Mouse (Mus musculus): ENCODE results near the gene Tlr13.
"Not testable (repeated sequence)": the region's sequence is repeated elsewhere in the genome, so short reads cannot be mapped to it uniquely, and the experiment has no call there.

Gene Tlr13

GRCm38 (mm10) chrX:106171106-106171852, 28.3 kb downstream of the Tlr13 start:
- ChIA-PET POLR2A (interaction anchor here in 3 of 4 experiments (0.6 to 1.6 kb wide), 8 partner anchors 16 to 628 kb away, joined by 3 to 9 read pairs (median 4); partner anchors contain the start of genes Atp7a (in 3 of the 3) and Pgk1 (in 1 of the 3)), CTCF (interaction anchor here (0.6 to 1.6 kb wide), 6 partner anchors 15 to 159 kb away, joined by 3 to 10 read pairs (median 4); partner anchors contain the start of genes Atp7a (in 3 of the 4) and Magt1 (in 1 of the 4))

GRCm38 (mm10) chrX:106171853-106172154, 28.8 kb downstream of the Tlr13 start:
- ChIA-PET POLR2A (interaction anchor here in 1 of 4 experiments (0.7 kb wide), 1 partner anchor 156 kb away, joined by 3 read pairs; no protein-coding TSS in a partner anchor), CTCF (interaction anchor here in 2 of 4 experiments (0.6 to 0.7 kb wide), 3 partner anchors 145 to 164 kb away, joined by 3 to 4 read pairs (median 3); partner anchors contain the start of genes Atp7a (in 1 of the 2) and Magt1 (in 1 of the 2))

DNA sequence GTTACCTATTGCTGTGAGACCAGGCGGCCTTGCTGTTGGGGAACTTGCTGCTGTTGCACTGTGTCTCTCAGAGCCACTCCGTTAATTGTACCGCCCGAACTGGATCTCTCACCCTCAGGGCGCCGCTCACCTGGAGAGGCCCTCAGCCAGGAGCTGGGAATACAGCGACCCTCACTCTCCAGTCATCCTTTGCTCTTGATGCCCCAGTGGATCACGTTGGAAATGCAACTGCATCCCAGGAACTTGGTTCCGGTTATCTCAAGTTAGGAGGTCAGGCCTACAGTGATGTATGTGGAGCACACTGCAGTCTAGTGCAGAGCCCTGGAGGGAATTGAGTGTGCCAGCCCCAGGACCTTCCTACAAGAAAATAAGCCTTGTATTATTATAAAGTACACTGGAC, 33.3 kb downstream of the Tlr13 start:
- POLR2A ChIA-PET: interaction anchor here in 3 of 4 experiments (1.0 to 1.8 kb wide), 8 partner anchors 9 to 161 kb away, joined by 3 to 7 read pairs (median 3); partner anchors contain the start of genes Pgk1 (in 2 of the 3) and Cox7b (in 1 of the 3)

GRCm38 (mm10) chrX:106184279-106184678, 41.3 kb downstream of the Tlr13 start:
- ChIA-PET POLR2A (interaction anchor here in 1 of 4 experiments (5.7 kb wide), 1 partner anchor 15 kb away, joined by 52 read pairs; no protein-coding TSS in a partner anchor), CTCF (no interaction called here)

More for the DNA sequence above, 33.3 kb downstream of the Tlr13 start:
- CTCF ChIA-PET: interaction anchor here in 2 of 4 experiments (0.7 to 1.1 kb wide), 2 partner anchors 10 to 14 kb away, joined by 3 to 4 read pairs; no protein-coding TSS in a partner anchor

- ChIA-PET POLR2A (interaction anchor here in 2 of 4 experiments (1.3 to 5.9 kb wide), 7 partner anchors 9 to 175 kb away, joined by 3 to 66 read pairs (median 9); partner anchors contain the start of gene Cox7b (in 1 of the 2)), CTCF (interaction anchor here in 2 of 4 experiments (0.6 to 2.4 kb wide), 2 partner anchors 12 to 1569 kb away, joined by 3 to 20 read pairs; no protein-coding TSS in a partner anchor)
These were observed 42.7 kb downstream of the Tlr13 start for GRCm38 (mm10) chrX:106185706-106186105.

GRCm38 (mm10) chrX:106186713-106187649, 44.0 kb downstream of the Tlr13 start, which contains the start of gene Pgk1:
Gene Pgk1 (plus strand): TSS chrX:106187100.
- CTCF ChIA-PET: interaction anchor here in 2 of 4 experiments (0.6 to 2.4 kb wide), 5 partner anchors 10 to 160 kb away, joined by 3 to 20 read pairs (median 4); partner anchors contain the start of gene Atp7a (in 1 of the 2)
- POLR2A ChIA-PET: interaction anchor here (0.6 to 5.9 kb wide), 38 partner anchors 8 to 1926 kb away, joined by 3 to 66 read pairs (median 4); partner anchors contain the start of genes Cox7b (in 3 of the 4), Atp7a (in 2 of the 4), Atrx (in 1 of the 4) and Fgf16 (in 1 of the 4)

- ChIA-PET CTCF (interaction anchor here in 1 of 4 experiments (2.4 kb wide), 1 partner anchor 10 kb away, joined by 20 read pairs; no protein-coding TSS in a partner anchor), POLR2A (interaction anchor here in 3 of 4 experiments (1.0 to 5.9 kb wide), 16 partner anchors 10 to 424 kb away, joined by 3 to 66 read pairs (median 4); partner anchors contain the start of genes Atp7a (in 2 of the 3), Cox7b (in 1 of the 3), Fgf16 (in 1 of the 3) and Magt1 (in 1 of the 3))
These were observed 44.7 kb downstream of the Tlr13 start for GRCm38 (mm10) chrX:106187737-106188136.

- ChIA-PET CTCF (no interaction called here), POLR2A (interaction anchor here in 2 of 4 experiments (1.1 to 5.9 kb wide), 5 partner anchors 9 to 173 kb away, joined by 3 to 66 read pairs (median 6); no protein-coding TSS in a partner anchor)
These were observed 46.4 kb downstream of the Tlr13 start for GRCm38 (mm10) chrX:106189356-106189755.

DNA sequence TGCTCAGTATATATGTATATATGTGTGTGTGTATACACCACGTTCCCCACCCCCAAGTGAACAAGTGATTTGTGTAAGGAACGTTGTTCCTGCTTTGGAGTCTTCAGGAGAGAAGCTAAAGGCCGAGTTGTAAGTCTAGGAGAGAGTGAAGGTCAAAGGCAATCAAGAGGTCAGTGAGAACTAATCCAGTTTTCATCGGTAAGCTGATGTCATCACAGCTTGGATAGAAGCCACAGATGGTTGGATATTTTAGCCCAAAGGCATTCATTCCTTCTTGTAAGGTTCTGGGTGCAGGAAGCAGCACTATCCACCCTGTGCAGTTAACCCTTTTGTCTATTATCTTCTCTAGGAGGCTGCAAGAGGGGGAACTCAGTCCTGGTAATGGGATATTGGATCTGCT, 47.1 kb downstream of the Tlr13 start:
- ChIA-PET CTCF (interaction anchor here in 1 of 4 experiments (1.1 kb wide), 1 partner anchor 13 kb away, joined by 3 read pairs; no protein-coding TSS in a partner anchor), POLR2A (interaction anchor here in 2 of 4 experiments (1.4 to 5.9 kb wide), 2 partner anchors 9 to 14 kb away, joined by 4 to 66 read pairs; no protein-coding TSS in a partner anchor)

GRCm38 (mm10) chrX:106194361-106194760, 51.4 kb downstream of the Tlr13 start:
- POLR2A ChIA-PET: interaction anchor here in 1 of 4 experiments (0.9 kb wide), 1 partner anchor 9 kb away, joined by 3 read pairs; no protein-coding TSS in a partner anchor

GRCm38 (mm10) chrX:106197308-106197707, 54.3 kb downstream of the Tlr13 start:
- POLR2A ChIA-PET: interaction anchor here in 2 of 4 experiments (1.3 to 5.5 kb wide), 5 partner anchors 9 to 13 kb away, joined by 3 to 66 read pairs (median 6); partner anchors contain the start of gene Pgk1 (in 2 of the 2)

More at GRCm38 (mm10) chrX:106194361-106194760, 51.4 kb downstream of the Tlr13 start:
- CTCF ChIA-PET: not testable (repeated sequence)

GRCm38 (mm10) chrX:106198904-106199303, 55.9 kb downstream of the Tlr13 start:
- ChIA-PET CTCF (interaction anchor here in 2 of 4 experiments (0.5 to 2.8 kb wide), 5 partner anchors 10 to 1077 kb away, joined by 3 to 20 read pairs (median 3); partner anchors contain the start of gene Pgk1 (in 1 of the 2)), POLR2A (interaction anchor here in 3 of 4 experiments (0.9 to 5.5 kb wide), 5 partner anchors 9 to 12 kb away, joined by 3 to 66 read pairs (median 6); partner anchors contain the start of gene Pgk1 (in 3 of the 3))

More at GRCm38 (mm10) chrX:106197308-106197707, 54.3 kb downstream of the Tlr13 start:
- CTCF ChIA-PET: interaction anchor here in 2 of 4 experiments (0.6 to 2.8 kb wide), 8 partner anchors 9 to 447 kb away, joined by 3 to 20 read pairs (median 3); partner anchors contain the start of gene Pgk1 (in 2 of the 2)

- CTCF ChIA-PET: no interaction called here
These were observed 66.1 kb downstream of the Tlr13 start for GRCm38 (mm10) chrX:106209100-106209499.

More at GRCm38 (mm10) chrX:106209100-106209499, 66.1 kb downstream of the Tlr13 start:
- POLR2A ChIA-PET: interaction anchor here in 2 of 4 experiments (1.8 kb wide), 2 partner anchors 9 to 11 kb away, joined by 3 to 5 read pairs; no protein-coding TSS in a partner anchor
